Mouse (Mus musculus): ENCODE results near the gene Lsm4. TPM values are rescaled to one million over a fixed set of nuclear protein-coding genes. Genes with fewer than 3 reads are reported as not detected.

The Lsm4 gene
- total and polyA plus RNA-seq, 3 experiments = 143 to 240 (median 168) TPM

GRCm38 (mm10) chr8:70713991-70714390 lies 40.9 kb downstream of the Lsm4 start:
- Histone ChIP-seq H3K9me3 (replicated peaks; ENCODE audit: low read length) (no peaks in the 10 kb centered on the region), H3K27ac (ENCODE audit: insufficient read depth, low read depth) (no peak overlapping the region), H3K79me2 (replicated peaks; ENCODE audit: control insufficient read depth, extremely low read depth, insufficient read depth, poor library complexity, severe bottlenecking) (no peaks in the 10 kb centered on the region), H3K27me3 (replicated peaks) (peaks cover 10% of the 10 kb centered on the region), H3K4me3 (replicated peaks in 1 of 3; ENCODE audit: low read depth in 2 of 3, low read length in 2 of 3, poor library complexity in 1 of 3) (no peak overlapping the region), H3K4me1 (ENCODE audit: control insufficient read depth in 1 of 2, insufficient read depth in 2 of 2) (peaks cover 0 to 5% of the 10 kb centered on the region in 2 experiments; a peak in 3 of 4 replicates), H3K9ac (ENCODE audit: insufficient read depth, low read depth) (no peak overlapping the region), H3K36me3 (replicated peaks in 1 of 2; ENCODE audit: control insufficient read depth in 1 of 2, insufficient read depth in 1 of 2, low read length in 1 of 2) (peaks cover 0 to 22% of the 10 kb centered on the region in 2 experiments), H3K4me2 (ENCODE audit: insufficient read depth, low read depth, poor library complexity, severe bottlenecking) (no peak overlapping the region)
- TF ChIP-seq SMC3 (IDR thresholded peaks at IDR 0.05; ENCODE audit: low read depth, low read length) (no peak), MAX (IDR thresholded peaks at IDR 0.05; ENCODE audit: low read length) (no peak), NRF1 (IDR thresholded peaks at IDR 0.05; ENCODE audit: low read depth, low read length) (no peak), TBP (conservative IDR thresholded peaks at IDR 0.05; ENCODE audit: low read depth, low read length) (no peak), CTCF (conservative IDR thresholded peaks at IDR 0.05 in 1 of 2, IDR thresholded peaks at IDR 0.05 in 1 of 2; ENCODE audit: low read depth in 2 of 2, low read length in 2 of 2) (no peak), USF2 (conservative IDR thresholded peaks at IDR 0.05; ENCODE audit: low read depth, low read length) (no peak), RAD21 (IDR thresholded peaks at IDR 0.05; ENCODE audit: low read depth, low read length) (no peak), POLR2AphosphoS2 (IDR thresholded peaks at IDR 0.05; ENCODE audit: low read depth, low read length) (no peak), MYC (IDR thresholded peaks at IDR 0.05; ENCODE audit: low read depth, low read length) (no peak), MEF2A (IDR thresholded peaks at IDR 0.05; ENCODE audit: borderline replicate concordance, low read depth, low read length) (no peak), CHD2 (IDR thresholded peaks at IDR 0.05; ENCODE audit: low read length) (no peak), KAT2A (IDR thresholded peaks at IDR 0.05; ENCODE audit: insufficient replicate concordance, low read length) (no peak), USF1 (IDR thresholded peaks at IDR 0.05; ENCODE audit: low read depth, low read length) (no peak)
- DNase-seq (ENCODE audit: extremely low read depth) = no peak
- dilution Hi-C loops (cut with MboI; ENCODE audit: extremely low pct_ligation_motif_present, extremely low pct_unique_long_range_greater_than_20kb, low sequenced_read_pairs) = no loop called here
- in situ Hi-C loops (cut with MboI; ENCODE audit: low pct_ligation_motif_present, low pct_unique_long_range_greater_than_20kb, low sequenced_read_pairs) = loop anchor here (10.0 kb wide), 2 partner anchors 49 to 131 kb away; partner anchors contain the start of gene Pgpep1

- no peak for TF ChIP-seq GABPA (IDR thresholded peaks at IDR 0.05; ENCODE audit: insufficient replicate concordance, low read depth, low read length)
- no peak for TF ChIP-seq CTCF (conservative IDR thresholded peaks at IDR 0.05 in 1 of 2, IDR thresholded peaks at IDR 0.05 in 1 of 2; ENCODE audit: low read depth in 2 of 2, low read length in 2 of 2)
- in situ Hi-C loops (cut with MboI; ENCODE audit: low pct_ligation_motif_present, low pct_unique_long_range_greater_than_20kb, low sequenced_read_pairs) = loop anchor here (5.0 to 10.0 kb wide), 3 partner anchors 37 to 130 kb away; partner anchors contain the start of genes Pgpep1 and Rab3a
- Histone ChIP-seq H3K27me3 (replicated peaks) (peaks cover 13% of the 10 kb centered on the region), H3K36me3 (replicated peaks in 1 of 2; ENCODE audit: control insufficient read depth in 1 of 2, insufficient read depth in 1 of 2, low read length in 1 of 2) (peaks cover 0 to 12% of the 10 kb centered on the region in 2 experiments), H3K27ac (ENCODE audit: insufficient read depth, low read depth) (no peak overlapping the region), H3K4me3 (replicated peaks in 1 of 3; ENCODE audit: low read depth in 2 of 3, low read length in 2 of 3, poor library complexity in 1 of 3) (no peak overlapping the region), H3K9ac (ENCODE audit: insufficient read depth, low read depth) (no peak overlapping the region), H3K4me2 (ENCODE audit: insufficient read depth, low read depth, poor library complexity, severe bottlenecking) (no peak overlapping the region), H3K4me1 (ENCODE audit: control insufficient read depth in 1 of 2, insufficient read depth in 2 of 2) (peaks cover 0 to 11% of the 10 kb centered on the region in 2 experiments; a peak in 3 of 4 replicates), H3K79me2 (replicated peaks; ENCODE audit: control insufficient read depth, extremely low read depth, insufficient read depth, poor library complexity, severe bottlenecking) (no peaks in the 10 kb centered on the region), H3K9me3 (replicated peaks; ENCODE audit: low read length) (no peaks in the 10 kb centered on the region)
- dilution Hi-C loops (cut with MboI; ENCODE audit: extremely low pct_ligation_motif_present, extremely low pct_unique_long_range_greater_than_20kb, low sequenced_read_pairs) = no loop called here
- DNase-seq (ENCODE audit: extremely low read depth) = no peak
Measured at GRCm38 (mm10) chr8:70715086-70715485, 42.0 kb downstream of the Lsm4 start.
